Mouse (Mus musculus) erythroblast, embryonic 14.5 days (primary cell): ENCODE data around the gene Trp53bp2.

Experiments
- GATA1 ChIP-seq: IDR thresholded peaks from 2 replicates; pipeline ENCODE4 v1.6.1; 2012; ENCODE audit warnings: low read length, inconsistent platforms, mixed read lengths
- TAL1 ChIP-seq: IDR thresholded peaks from 3 replicates; pipeline ENCODE4 v1.6.1; 2012; ENCODE audit warnings: low read length, inconsistent platforms, mixed read lengths

GRCm38 (mm10) chr1:182398780-182399179, 10.2 kb upstream of the Trp53bp2 start:
- no peak for TF ChIP-seq GATA1
- TF ChIP-seq TAL1: no peak
